Mouse (Mus musculus): ENCODE data around the gene Rdh16f1.
"Not testable (repeated sequence)": the region's sequence is repeated elsewhere in the genome, so short reads cannot be mapped to it uniquely, and the experiment has no call there.

GRCm38 (mm10) chr10:127817268-127817910, 57.8 kb downstream of the Rdh16f1 start:
- TF ChIP-seq MAFK (IDR thresholded peaks at IDR 0.05; ENCODE audit: insufficient read depth, low read depth, low read length); ZC3H11A (IDR thresholded peaks at IDR 0.05; ENCODE audit: borderline replicate concordance, low read depth, low read length); ZNF384 (IDR thresholded peaks at IDR 0.05; ENCODE audit: low read depth, low read length); CHD2 (IDR thresholded peaks at IDR 0.05; ENCODE audit: low read depth, low read length): not testable (repeated sequence)
